Mouse (Mus musculus) forebrain, embryonic 15.5 days (tissue): ENCODE data around the gene D10Wsu102e. TPM values are rescaled to one million over a fixed set of nuclear protein-coding genes. Genes with fewer than 3 reads are reported as not detected.

Source experiments
- ATAC-seq: fragments of 200-750 bp; cut with Nextera tagmentation; replicated peaks from 2 replicates; pipeline ENCODE4 v1.8.0; 2017; ENCODE audit warnings: mild to moderate bottlenecking, moderate TSS enrichment, moderate library complexity
- H3K27ac ChIP-seq: fragments of 300-500 bp; sonication (generic); replicated peaks from 2 replicates; pipeline ENCODE4 v1.5.1; 2015; ENCODE audit warnings: mild to moderate bottlenecking, inconsistent platforms
- H3K27me3 ChIP-seq: fragments of 300-500 bp; sonication (generic); 2 replicates; pipeline ENCODE4 v1.6.1; 2015; ENCODE audit warnings: inconsistent platforms
- H3K36me3 ChIP-seq: fragments of 300-500 bp; sonication (generic); 2 replicates; pipeline ENCODE4 v1.6.1; 2015; ENCODE audit warnings: mild to moderate bottlenecking, inconsistent platforms
- H3K4me1 ChIP-seq: fragments of 300-500 bp; sonication (generic); 2 replicates; pipeline ENCODE4 v1.6.1; 2015; ENCODE audit warnings: inconsistent platforms
- H3K4me2 ChIP-seq: fragments of 300-500 bp; sonication (generic); replicated peaks from 2 replicates; pipeline ENCODE4 v1.6.1; 2015; ENCODE audit warnings: mild to moderate bottlenecking, inconsistent platforms
- H3K4me3 ChIP-seq: fragments of 300-500 bp; sonication (generic); 2 replicates; pipeline ENCODE4 v1.5.1; 2015; ENCODE audit warnings: mild to moderate bottlenecking, inconsistent platforms
- H3K9ac ChIP-seq: fragments of 300-500 bp; sonication (generic); replicated peaks from 2 replicates; pipeline ENCODE4 v1.6.1; 2015; ENCODE audit warnings: mild to moderate bottlenecking, inconsistent platforms
- H3K9me3 ChIP-seq: fragments of 300-500 bp; sonication (generic); 2 replicates; pipeline ENCODE4 v1.6.1; 2016; ENCODE audit warnings: inconsistent platforms
- WGBS: fragments of 180-500 bp; shearing (Covaris S2); methylation state at CpG from one replicate; pipeline ENCODE4 v1.1.7; 2015; ENCODE audit warnings: mixed read lengths; 5-methylcytosine and 5-hydroxymethylcytosine counted together
- polyA plus RNA-seq: library from polyadenylated mRNA; unstranded; fragments of >200 nt; fragmentation: Nextera tagmentation; extraction: Ambion mirVana; gene quantifications from 2 replicates; pipeline ENCODE4 v1.2.1, GENCODE M21; 2015

The D10Wsu102e gene
- polyA plus RNA-seq, result 1.1 TPM in 2 replicates

- peak within 1 kb of the TSS; percentile 94 for H3K4me3 ChIP-seq
- H3K36me3 ChIP-seq, result peaks cover 8% of the 10 kb centered on the region
- peaks cover 16% of the 10 kb centered on the region for H3K4me1 ChIP-seq
- peak within 1 kb of the TSS; percentile 72 for H3K27ac ChIP-seq
- peak; percentile 98 for ATAC-seq
- H3K9me3 ChIP-seq, result no peaks in the 10 kb centered on the region
- H3K9ac ChIP-seq, result peak within 1 kb of the TSS; percentile 85
- under 1% methylated on average over 30 of the region's 30 CpGs for WGBS
- H3K27me3 ChIP-seq, result no peaks in the 10 kb centered on the region
- peak within 1 kb of the TSS; percentile 81 for H3K4me2 ChIP-seq
Measured at GRCm38 (mm10) chr10:83359956-83360355, at the start of gene D10Wsu102e. Gene D10Wsu102e (plus strand): TSS chr10:83360221.

- no peaks in the 10 kb centered on the region for H3K4me1 ChIP-seq
- H3K9me3 ChIP-seq, result no peaks in the 10 kb centered on the region
- WGBS, result 83% methylated on average over 7 of the region's 7 CpGs
- no peaks in the 10 kb centered on the region for H3K27me3 ChIP-seq
- no peaks in the 10 kb centered on the region for H3K36me3 ChIP-seq
- no peak for ATAC-seq
- H3K9ac ChIP-seq, result no peak overlapping the region
- H3K27ac ChIP-seq, result no peak overlapping the region
- H3K4me2 ChIP-seq, result no peak overlapping the region
- H3K4me3 ChIP-seq, result no peak overlapping the region
Measured at GRCm38 (mm10) chr10:83310356-83310755, 49.7 kb upstream of the D10Wsu102e start.

- Histone ChIP-seq H3K27ac (no peak overlapping the region), H3K9me3 (no peaks in the 10 kb centered on the region), H3K27me3 (no peaks in the 10 kb centered on the region), H3K9ac (no peak overlapping the region), H3K36me3 (no peaks in the 10 kb centered on the region), H3K4me2 (no peak overlapping the region), H3K4me1 (no peaks in the 10 kb centered on the region), H3K4me3 (no peak overlapping the region)
- no peak for ATAC-seq
- whole genome bisulfite sequencing, result 88% methylated on average over 5 of the region's 5 CpGs
Measured at GRCm38 (mm10) chr10:83313033-83313432, 47.0 kb upstream of the D10Wsu102e start.

- H3K9me3 ChIP-seq, result no peaks in the 10 kb centered on the region
- no peaks in the 10 kb centered on the region for H3K36me3 ChIP-seq
- no peaks in the 10 kb centered on the region for H3K27me3 ChIP-seq
- H3K27ac ChIP-seq, result no peak overlapping the region
- 91% methylated on average over 6 of the region's 6 CpGs for WGBS
- no peak overlapping the region for H3K4me2 ChIP-seq
- no peak overlapping the region for H3K4me3 ChIP-seq
- H3K4me1 ChIP-seq, result 0 out of 2 replicates have a peak, but pooled peaks cover 3% of the 10 kb centered on the region
- no peak for ATAC-seq
- no peak overlapping the region for H3K9ac ChIP-seq
Measured at GRCm38 (mm10) chr10:83320396-83320795, 39.6 kb upstream of the D10Wsu102e start.

GRCm38 (mm10) chr10:83320870-83321269 is 39.2 kb upstream of the D10Wsu102e start:
- Histone ChIP-seq H3K27me3 (no peaks in the 10 kb centered on the region), H3K9me3 (no peaks in the 10 kb centered on the region), H3K9ac (no peak overlapping the region), H3K4me2 (no peak overlapping the region), H3K27ac (no peak overlapping the region), H3K4me1 (0 out of 2 replicates have a peak, but pooled peaks cover 3% of the 10 kb centered on the region), H3K36me3 (no peaks in the 10 kb centered on the region), H3K4me3 (no peak overlapping the region)
- no peak for ATAC-seq
- WGBS, result 90% methylated on average over 7 of the region's 7 CpGs

- Histone ChIP-seq H3K9me3 (no peaks in the 10 kb centered on the region), H3K27me3 (no peaks in the 10 kb centered on the region), H3K4me2 (no peak overlapping the region), H3K27ac (no peak overlapping the region), H3K4me3 (no peak overlapping the region), H3K36me3 (no peaks in the 10 kb centered on the region), H3K4me1 (0 out of 2 replicates have a peak, but pooled peaks cover 3% of the 10 kb centered on the region), H3K9ac (no peak overlapping the region)
- WGBS, result 15% methylated on average over 6 of the region's 6 CpGs
- ATAC-seq, result no peak
Measured at GRCm38 (mm10) chr10:83321528-83321927, 38.5 kb upstream of the D10Wsu102e start.

GRCm38 (mm10) chr10:83322551-83323100 is 37.4 kb upstream of the D10Wsu102e start:
- H3K4me1 ChIP-seq, result 0 out of 2 replicates have a peak, but pooled peaks cover 3% of the 10 kb centered on the region
- H3K27ac ChIP-seq, result no peak overlapping the region
- no peak overlapping the region for H3K9ac ChIP-seq
- no peak overlapping the region for H3K4me3 ChIP-seq
- H3K27me3 ChIP-seq, result no peaks in the 10 kb centered on the region
- H3K36me3 ChIP-seq, result no peaks in the 10 kb centered on the region
- no peak overlapping the region for H3K4me2 ChIP-seq
- no peak for ATAC-seq
- 51% methylated on average over 7 of the region's 7 CpGs for WGBS
- H3K9me3 ChIP-seq, result no peaks in the 10 kb centered on the region

GRCm38 (mm10) chr10:83324871-83325270 is 35.1 kb upstream of the D10Wsu102e start:
- Histone ChIP-seq H3K27ac (no peak overlapping the region), H3K4me3 (no peak overlapping the region), H3K36me3 (no peaks in the 10 kb centered on the region), H3K4me2 (no peak overlapping the region), H3K9ac (no peak overlapping the region), H3K4me1 (0 out of 2 replicates have a peak, but pooled peaks cover 3% of the 10 kb centered on the region), H3K27me3 (no peaks in the 10 kb centered on the region), H3K9me3 (no peaks in the 10 kb centered on the region)
- WGBS, result 90% methylated on average over 3 of the region's 3 CpGs
- no peak for ATAC-seq

GRCm38 (mm10) chr10:83325903-83326302 is 34.1 kb upstream of the D10Wsu102e start:
- Histone ChIP-seq H3K27ac (no peak overlapping the region), H3K9me3 (no peaks in the 10 kb centered on the region), H3K36me3 (no peaks in the 10 kb centered on the region), H3K4me1 (0 out of 2 replicates have a peak, but pooled peaks cover 3% of the 10 kb centered on the region), H3K4me2 (no peak overlapping the region), H3K4me3 (no peak overlapping the region), H3K9ac (no peak overlapping the region), H3K27me3 (no peaks in the 10 kb centered on the region)
- no peak for ATAC-seq
- WGBS, result 94% methylated on average over 1 of the region's 1 CpGs

GRCm38 (mm10) chr10:83326648-83327285 is 33.3 kb upstream of the D10Wsu102e start:
- no peaks in the 10 kb centered on the region for H3K9me3 ChIP-seq
- H3K36me3 ChIP-seq, result no peaks in the 10 kb centered on the region
- H3K27ac ChIP-seq, result no peak overlapping the region
- 92% methylated on average over 14 of the region's 14 CpGs for WGBS
- H3K27me3 ChIP-seq, result no peaks in the 10 kb centered on the region
- no peak for ATAC-seq
- H3K4me2 ChIP-seq, result no peak overlapping the region
- no peaks in the 10 kb centered on the region for H3K4me1 ChIP-seq
- H3K9ac ChIP-seq, result no peak overlapping the region
- H3K4me3 ChIP-seq, result no peak overlapping the region

- 67% methylated on average over 5 of the region's 5 CpGs for WGBS
- H3K9me3 ChIP-seq, result no peaks in the 10 kb centered on the region
Measured at GRCm38 (mm10) chr10:83328791-83329190, 31.2 kb upstream of the D10Wsu102e start.

GRCm38 (mm10) chr10:83330336-83330735 is 29.7 kb upstream of the D10Wsu102e start:
- Histone ChIP-seq H3K4me1 (no peaks in the 10 kb centered on the region), H3K27me3 (peaks cover 7% of the 10 kb centered on the region; the same call in 1 of the 2 replicates), H3K36me3 (no peaks in the 10 kb centered on the region), H3K9me3 (no peaks in the 10 kb centered on the region), H3K27ac (no peak overlapping the region), H3K4me3 (no peak overlapping the region), H3K9ac (no peak overlapping the region), H3K4me2 (no peak overlapping the region)
- no peak for ATAC-seq
- WGBS, result 77% methylated on average over 6 of the region's 6 CpGs

More at GRCm38 (mm10) chr10:83328791-83329190, 31.2 kb upstream of the D10Wsu102e start:
- ATAC-seq, result no peak
- no peak overlapping the region for H3K27ac ChIP-seq
- no peaks in the 10 kb centered on the region for H3K36me3 ChIP-seq
- H3K4me2 ChIP-seq, result no peak overlapping the region
- no peak overlapping the region for H3K4me3 ChIP-seq
- no peaks in the 10 kb centered on the region for H3K27me3 ChIP-seq
- no peaks in the 10 kb centered on the region for H3K4me1 ChIP-seq
- no peak overlapping the region for H3K9ac ChIP-seq
